Mouse (Mus musculus) gastrocnemius, postnatal 25 days (tissue): ENCODE measurements around the gene Cdh26. TPM values are rescaled to one million over a fixed set of nuclear protein-coding genes. Genes with fewer than 3 reads are reported as not detected.

Experiments used
- DNase-seq: peaks from one replicate; pipeline ENCODE4 v3.0.0; 2022
- long read RNA-seq, 2 experiments: library from polyadenylated mRNA; stranded (forward); transcript quantifications; one replicate each; pipeline ENCODE4 v2.0.0; 2021
- total RNA-seq, 2 experiments: library from RNA; stranded (reverse); gene quantifications; 1 replicate in 1 of 2; 2 replicates in 1 of 2; pipeline ENCODE4 v1.2.3; 2021

Gene Cdh26
- total RNA-seq: not detected
- long read RNA-seq, experiment 1: 0 reads
- long read RNA-seq, experiment 2: 0 reads

- DNase-seq: no peak
Observed at GRCm38 (mm10) chr2:178430231-178430630, at the start of gene Cdh26. Gene Cdh26 (plus strand): TSS chr2:178430531.

DNA sequence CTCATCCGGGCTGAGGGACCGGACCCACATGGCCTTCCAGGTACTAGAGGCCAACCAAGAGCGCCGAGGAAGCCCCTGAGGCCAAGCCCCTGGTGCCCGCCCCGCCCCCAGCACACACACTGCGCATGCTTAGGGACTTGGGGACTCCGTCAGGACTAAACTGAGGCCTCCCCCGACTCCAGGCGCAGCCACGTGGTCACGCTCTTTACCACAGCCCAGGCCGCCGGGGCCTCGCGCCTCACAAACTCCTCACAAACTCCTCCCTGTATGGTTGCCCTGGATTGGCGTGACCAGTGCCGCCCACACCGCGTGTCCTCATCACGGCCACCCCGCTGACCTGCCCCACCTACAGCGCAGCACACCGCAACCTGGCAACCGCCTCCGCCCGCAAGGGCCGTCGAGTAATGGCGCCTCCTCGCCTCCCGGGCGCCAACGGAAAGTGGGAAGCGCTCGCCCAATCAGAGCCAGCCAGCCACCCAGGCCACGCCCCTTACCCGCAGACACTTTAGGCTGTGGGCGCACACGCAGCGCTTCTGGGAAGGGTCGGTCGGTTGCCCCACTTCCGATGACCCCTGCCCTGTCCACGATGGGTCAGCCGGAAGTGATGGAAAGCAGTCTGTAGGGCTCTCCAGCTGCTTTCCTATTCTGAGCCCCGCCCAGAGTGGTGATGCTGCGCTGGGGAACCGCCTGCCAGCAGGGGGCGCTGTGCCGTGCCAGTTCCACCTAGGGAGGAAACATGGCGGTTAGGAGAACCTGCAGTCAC is 23.1 kb upstream of the Cdh26 start, which contains the start of gene Sycp2:
TSS of gene Sycp2 (minus strand) at position 633 of the 763 bp plus-strand sequence.
- no peak for DNase-seq

- no peak for DNase-seq
Observed at GRCm38 (mm10) chr2:178409024-178409423, 21.3 kb upstream of the Cdh26 start.

GRCm38 (mm10) chr2:178410286-178410685 is 20.0 kb upstream of the Cdh26 start:
- no peak for DNase-seq

- peak; percentile 70 for DNase-seq
Observed at GRCm38 (mm10) chr2:178412598-178412997, 17.7 kb upstream of the Cdh26 start.

GRCm38 (mm10) chr2:178413081-178413480 is 17.2 kb upstream of the Cdh26 start:
- DNase-seq: no peak

DNA sequence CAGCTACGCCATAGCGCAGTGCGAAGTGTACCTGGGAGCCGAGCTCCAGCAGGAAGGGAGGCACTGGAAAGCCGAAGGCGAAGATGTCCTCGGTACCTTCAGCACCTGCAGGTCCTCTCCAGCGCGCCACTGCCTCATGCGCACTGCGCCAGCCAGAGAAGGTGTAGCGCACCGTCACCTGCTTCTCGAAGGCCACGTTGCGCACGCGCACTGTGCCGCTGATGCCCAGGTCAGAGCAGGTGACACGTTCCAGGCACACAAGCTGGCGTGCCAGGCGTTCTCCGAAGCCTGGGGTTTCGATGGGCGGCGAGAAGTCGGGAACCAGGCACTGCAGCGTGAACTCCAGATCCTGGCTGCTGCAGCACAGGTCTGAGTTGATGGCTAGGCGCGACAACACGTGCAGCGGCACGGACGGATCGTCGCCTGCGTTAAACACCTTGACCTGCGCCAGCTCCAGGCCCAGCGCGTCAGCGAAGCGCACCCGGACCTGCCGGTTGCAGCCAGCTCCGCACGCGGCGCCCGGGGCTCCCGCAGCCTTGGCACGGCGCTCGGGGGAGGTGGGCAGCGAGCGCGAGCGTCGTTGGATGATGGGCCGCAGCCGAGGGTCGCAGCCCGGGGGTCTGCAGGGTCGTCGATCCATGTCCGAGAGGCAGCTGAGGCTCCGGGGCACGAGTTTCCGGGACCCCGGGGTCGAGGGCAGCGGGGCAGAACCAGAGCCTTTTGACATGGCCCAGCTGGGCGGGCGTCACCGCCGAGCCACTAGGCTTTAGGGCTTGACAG is 16.7 kb upstream of the Cdh26 start:
- DNase-seq: peak; percentile 14

- peak; percentile 75 for DNase-seq
Observed at GRCm38 (mm10) chr2:178414261-178415149, 15.8 kb upstream of the Cdh26 start, which contains the start of the genes Ppp1r3d and Fam217b. Gene Ppp1r3d (minus strand): TSS chr2:178414472. Gene Fam217b (plus strand): TSS chr2:178414524.

GRCm38 (mm10) chr2:178415150-178415448 is 15.2 kb upstream of the Cdh26 start:
- no peak for DNase-seq

DNA sequence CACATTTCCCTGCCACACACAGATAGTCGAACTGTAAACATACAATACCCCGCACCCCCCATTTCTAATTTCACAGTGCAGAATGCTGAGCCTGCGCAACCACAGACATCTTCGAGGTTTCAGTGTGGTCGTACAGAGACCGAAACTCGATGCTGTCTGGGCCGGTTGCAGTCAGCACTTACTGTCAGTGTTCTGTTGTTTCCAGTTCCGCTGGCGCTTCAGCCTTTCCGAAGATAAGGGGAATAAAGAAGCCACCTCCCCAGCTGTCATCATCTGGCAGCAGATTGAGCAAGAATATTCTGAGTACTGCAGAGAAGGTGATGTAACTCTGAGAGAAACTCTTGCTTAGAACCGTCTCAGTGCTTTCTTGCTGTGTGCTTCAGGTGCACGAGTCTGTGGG is 13.9 kb upstream of the Cdh26 start:
- no peak for DNase-seq

DNA sequence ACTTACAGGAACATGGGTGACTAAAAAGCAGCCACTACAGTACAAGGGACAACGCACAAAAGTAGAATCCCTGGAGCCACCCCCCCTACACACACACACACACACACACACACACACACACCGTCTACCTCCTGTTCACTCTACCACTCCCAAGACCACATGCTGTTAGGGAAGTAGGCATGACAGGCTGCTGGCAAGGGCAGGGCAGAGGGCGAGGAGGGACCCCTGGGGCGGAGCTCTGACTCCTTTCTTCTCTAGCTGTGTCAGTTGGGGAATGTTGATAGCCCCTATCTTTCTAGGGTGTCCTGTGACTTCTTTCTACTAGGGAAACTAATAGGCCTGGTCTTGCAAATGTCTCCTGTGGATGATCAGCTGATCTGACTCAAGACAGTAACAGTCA is 13.4 kb upstream of the Cdh26 start:
- DNase-seq: no peak

DNA sequence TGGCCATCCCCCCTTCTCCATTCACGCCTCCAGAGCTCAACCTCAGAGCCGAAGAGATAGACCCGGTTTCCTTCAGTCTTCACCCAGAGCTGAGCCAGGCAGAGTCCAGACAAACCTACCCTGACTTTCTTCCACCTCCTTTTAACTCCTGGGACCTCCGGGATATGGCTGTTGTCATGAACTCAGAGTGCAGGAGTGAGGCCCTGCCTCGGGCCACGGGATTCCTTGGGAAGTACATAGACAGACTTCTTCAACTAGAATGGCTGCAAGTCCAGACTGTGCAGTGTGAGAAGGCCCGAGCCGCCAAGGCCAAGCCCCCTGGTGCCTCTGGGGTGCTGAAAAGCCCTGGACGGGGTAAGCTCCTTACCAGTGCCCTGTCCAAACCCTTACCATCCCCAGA is 9.8 kb upstream of the Cdh26 start:
- no peak for DNase-seq

DNA sequence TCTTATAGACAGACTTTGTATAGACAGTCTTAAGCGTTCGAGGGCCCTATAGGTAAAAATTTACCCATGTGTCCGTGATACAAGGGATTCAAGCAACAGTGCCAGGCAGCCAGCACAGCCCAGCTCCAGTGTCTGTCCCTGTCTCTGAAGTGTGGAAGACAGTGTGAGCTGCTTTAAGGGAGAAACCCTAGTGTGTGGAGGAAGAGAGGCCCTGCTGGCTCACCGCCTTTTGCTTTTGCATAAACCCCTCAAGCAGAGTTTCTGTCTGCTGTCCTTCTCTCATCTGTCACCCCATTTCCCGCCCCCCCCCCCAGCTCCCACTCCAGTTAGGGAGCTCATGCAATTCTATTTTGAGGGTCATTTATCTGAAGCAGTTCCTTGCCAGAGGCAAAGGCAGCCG is 8.7 kb upstream of the Cdh26 start:
- no peak for DNase-seq

GRCm38 (mm10) chr2:178422186-178422585 is 8.1 kb upstream of the Cdh26 start:
- DNase-seq: no peak

- no peak for DNase-seq
Observed at GRCm38 (mm10) chr2:178423223-178423622, 7.1 kb upstream of the Cdh26 start.

GRCm38 (mm10) chr2:178426229-178426628 is 4.1 kb upstream of the Cdh26 start:
- peak; percentile 2 for DNase-seq

- no peak for DNase-seq
Observed at GRCm38 (mm10) chr2:178427181-178427580, 3.1 kb upstream of the Cdh26 start.

DNA sequence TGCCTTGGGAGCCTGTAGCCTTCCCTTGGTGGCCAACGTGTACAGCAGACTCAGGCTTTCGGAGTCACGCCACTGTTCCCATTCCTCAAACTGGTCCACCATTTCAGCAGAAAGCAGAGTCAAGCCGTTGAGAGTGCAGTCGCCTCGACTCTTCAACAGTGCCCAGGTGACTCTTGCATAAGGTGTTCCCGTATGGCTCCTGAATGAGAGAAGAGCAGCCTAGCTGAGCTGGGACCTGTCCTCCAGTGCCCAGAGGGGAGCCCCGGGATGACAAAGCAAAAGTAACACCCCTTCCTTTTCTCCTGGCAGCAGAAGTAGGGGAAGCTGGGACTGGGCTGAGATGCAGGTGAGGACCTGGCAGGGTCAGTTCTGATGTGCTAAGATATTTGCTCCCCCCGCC is 2.1 kb upstream of the Cdh26 start:
- DNase-seq: no peak

GRCm38 (mm10) chr2:178428676-178429075 is 1.7 kb upstream of the Cdh26 start:
- DNase-seq: no peak

GRCm38 (mm10) chr2:178429426-178429825 is 905 bp upstream of the Cdh26 start:
- DNase-seq: no peak

DNA sequence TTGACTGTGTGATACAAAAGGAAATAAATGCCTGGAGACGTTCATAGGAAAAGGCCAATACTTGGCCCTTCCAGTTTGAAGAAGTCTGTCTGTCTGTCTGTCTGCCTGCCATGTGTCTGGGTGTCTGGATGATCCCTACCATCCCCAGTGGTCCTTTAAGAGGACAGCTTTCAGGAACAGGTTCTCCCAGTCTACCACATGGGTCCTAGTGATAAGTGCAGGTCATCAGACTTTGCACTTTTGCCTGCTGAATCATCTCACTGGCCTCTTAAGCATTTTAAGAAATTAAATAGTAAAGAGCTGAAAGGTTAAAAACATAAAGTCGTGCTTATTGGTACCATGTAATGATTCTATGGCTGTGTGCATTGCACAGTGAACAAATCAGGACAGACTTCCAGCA is 3.2 kb downstream of the Cdh26 start:
- no peak for DNase-seq

DNA sequence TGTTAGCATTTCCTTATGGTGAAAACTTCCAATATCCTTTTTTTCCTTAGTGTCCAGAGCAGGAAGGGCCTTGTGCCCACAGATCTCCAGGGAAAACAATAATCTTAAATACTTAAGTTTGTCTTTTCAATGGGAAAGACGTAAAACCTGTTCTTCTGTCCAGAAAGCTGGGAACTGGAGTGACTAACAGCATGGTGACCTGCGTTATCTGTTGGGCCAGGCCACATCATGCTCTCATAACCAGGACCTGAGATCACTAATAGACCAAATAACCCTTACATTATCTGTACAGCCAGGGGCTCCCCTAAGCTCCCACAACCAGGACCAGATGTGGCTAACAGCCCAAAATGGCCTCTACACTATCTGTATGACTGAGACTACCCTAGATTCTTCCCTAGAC is 3.6 kb downstream of the Cdh26 start:
- DNase-seq: no peak
